Mouse (Mus musculus): ENCODE results near the gene Zc3h10.

GRCm38 (mm10) chr10:128524111-128524731, 23.4 kb downstream of the Zc3h10 start:
- TF ChIP-seq CTCF (IDR thresholded peaks at IDR 0.05; ENCODE audit: low read depth) (no peak), EP300 (IDR thresholded peaks at IDR 0.05; ENCODE audit: low read depth) (no peak)

Data from heart, postnatal 0 days (tissue).